Mouse (Mus musculus): Measurements from ENCODE around the gene Nup155. TPM values are rescaled to one million over a fixed set of nuclear protein-coding genes. Genes with fewer than 3 reads are reported as not detected.

Nup155 gene
- polyA plus RNA-seq, 1 experiment from 2014 or later, result 8.6 TPM

DNA sequence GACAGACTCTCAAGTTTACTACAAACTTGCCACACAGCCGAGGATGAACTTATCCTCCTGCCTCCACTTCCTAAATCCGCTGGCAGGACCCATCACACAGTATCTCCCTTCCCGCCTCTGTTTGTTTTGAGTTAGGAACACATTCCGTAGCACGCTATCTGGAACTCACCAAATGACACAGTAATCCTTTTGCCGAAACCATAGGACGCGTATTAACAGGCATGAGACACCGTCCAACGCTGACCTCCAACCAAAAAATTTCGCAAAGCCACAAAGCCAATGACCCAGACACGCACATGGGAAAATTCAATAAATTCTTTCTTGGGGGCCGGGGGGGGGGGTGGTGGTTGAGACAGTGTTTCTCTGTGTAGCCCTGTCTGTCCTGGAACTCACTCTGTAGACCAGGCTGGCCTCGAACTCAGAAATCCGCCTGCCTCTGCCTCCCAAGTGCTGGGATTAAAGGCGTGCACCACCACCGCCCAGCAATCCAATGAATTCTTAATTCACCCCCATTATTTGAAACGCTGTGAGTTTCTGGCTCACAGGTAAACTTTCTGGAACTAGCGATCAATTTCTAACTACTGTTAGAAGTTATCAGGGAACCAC, 610 bp upstream of the Nup155 start:
- ATAC-seq (replicated peaks; ENCODE audit: insufficient number of reproducible peaks, insufficient read depth, low FRiP score, low read depth), result no peak
- H3K27ac ChIP-seq, result peak overlapping the region; percentile 82
- H3K4me3 ChIP-seq, result peak overlapping the region; percentile 96
- peaks cover 12% of the 10 kb centered on the region for H3K36me3 ChIP-seq
- peak overlapping the region; percentile 86 for H3K9ac ChIP-seq
- no peaks in the 10 kb centered on the region for H3K27me3 ChIP-seq
- H3K4me1 ChIP-seq (replicated peaks), result peaks cover 19% of the 10 kb centered on the region
- H3K4me2 ChIP-seq, result peak overlapping the region; percentile 75
- no peaks in the 10 kb centered on the region for H3K9me3 ChIP-seq (replicated peaks)
- 50% methylated on average over 19 of the region's 19 CpGs for WGBS

DNA sequence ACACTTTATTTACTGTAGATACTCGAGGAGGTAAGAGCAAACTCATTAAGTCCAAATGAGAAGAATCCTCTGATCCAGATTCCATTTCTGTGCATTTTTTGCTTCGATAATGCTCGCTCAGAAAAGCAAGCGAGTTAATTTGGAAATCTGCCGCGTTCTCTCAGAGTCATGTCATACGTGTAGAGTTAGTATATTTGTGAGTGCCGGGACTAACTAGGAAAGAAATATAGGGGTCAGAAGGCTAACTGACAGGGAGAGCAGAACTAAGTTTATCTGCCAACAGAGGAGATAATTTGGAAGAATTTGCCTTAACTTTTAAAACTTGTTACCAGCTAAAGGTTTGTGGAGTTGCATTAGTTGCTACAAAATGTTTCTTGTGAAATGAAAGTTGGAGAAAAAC, 709 bp downstream of the Nup155 start:
- WGBS, result 3% methylated on average over 8 of the region's 8 CpGs
- Histone ChIP-seq H3K4me2 (peak overlapping the region; percentile 75), H3K9me3 (replicated peaks) (no peaks in the 10 kb centered on the region), H3K27me3 (no peaks in the 10 kb centered on the region), H3K36me3 (peaks cover 21% of the 10 kb centered on the region), H3K9ac (peak overlapping the region; percentile 86), H3K4me3 (peak overlapping the region; percentile 96), H3K27ac (no peak overlapping the region), H3K4me1 (replicated peaks) (peaks cover 19% of the 10 kb centered on the region)
- ATAC-seq (replicated peaks; ENCODE audit: insufficient number of reproducible peaks, insufficient read depth, low FRiP score, low read depth), result no peak

DNA sequence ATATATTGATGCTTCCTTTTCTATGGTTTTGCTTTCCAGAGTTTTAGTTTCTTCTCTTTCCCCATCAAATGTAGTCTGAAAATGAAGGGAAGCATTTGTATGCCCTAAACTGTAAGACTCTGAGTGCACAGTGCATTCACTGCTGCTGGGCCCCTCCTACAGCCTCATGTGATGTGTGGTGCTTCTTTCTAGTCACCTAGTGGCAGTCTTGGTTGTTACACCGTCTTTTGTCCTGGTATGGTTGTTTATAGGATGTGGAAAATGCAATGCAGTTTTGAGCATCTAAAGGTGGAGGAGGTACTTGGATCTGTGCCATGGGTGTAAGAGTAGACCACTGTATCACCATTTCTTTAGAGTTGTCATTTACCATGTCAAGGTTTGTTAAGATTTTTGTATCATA, 20.2 kb downstream of the Nup155 start:
- no peak for ATAC-seq (replicated peaks; ENCODE audit: insufficient number of reproducible peaks, insufficient read depth, low FRiP score, low read depth)
- 86% methylated on average over 1 of the region's 1 CpGs for WGBS
- Histone ChIP-seq H3K4me3 (no peak overlapping the region), H3K27me3 (no peaks in the 10 kb centered on the region), H3K9ac (no peak overlapping the region), H3K9me3 (replicated peaks) (no peaks in the 10 kb centered on the region), H3K4me1 (replicated peaks) (no peaks in the 10 kb centered on the region), H3K27ac (no peak overlapping the region), H3K4me2 (no peak overlapping the region), H3K36me3 (peaks cover 73% of the 10 kb centered on the region)

DNA sequence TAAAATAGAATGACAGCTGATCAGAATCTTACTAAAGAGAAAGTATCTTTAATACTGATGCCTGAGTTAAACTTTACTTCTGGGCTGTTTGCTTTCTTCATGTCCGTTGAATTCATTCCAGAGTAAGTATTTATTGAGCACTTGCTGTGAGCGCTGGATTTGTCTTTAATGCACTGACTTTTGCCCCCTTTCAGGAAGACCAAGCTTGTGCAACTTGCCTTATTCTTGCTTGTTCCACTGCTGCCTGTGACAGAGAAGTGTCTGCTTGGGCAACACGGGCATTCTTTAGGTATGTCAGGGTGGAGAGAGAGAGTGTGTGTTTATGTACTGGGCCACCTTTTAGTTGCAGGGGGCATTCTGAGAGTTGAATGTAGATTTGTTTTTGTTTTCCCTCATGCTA, 22.2 kb downstream of the Nup155 start:
- Histone ChIP-seq H3K27me3 (no peaks in the 10 kb centered on the region), H3K9ac (no peak overlapping the region), H3K9me3 (replicated peaks) (no peaks in the 10 kb centered on the region), H3K4me3 (no peak overlapping the region), H3K4me1 (replicated peaks) (no peaks in the 10 kb centered on the region), H3K27ac (no peak overlapping the region), H3K4me2 (no peak overlapping the region), H3K36me3 (peaks cover 84% of the 10 kb centered on the region)
- no peak for ATAC-seq (replicated peaks; ENCODE audit: insufficient number of reproducible peaks, insufficient read depth, low FRiP score, low read depth)
- WGBS, result 95% methylated on average over 3 of the region's 3 CpGs

DNA sequence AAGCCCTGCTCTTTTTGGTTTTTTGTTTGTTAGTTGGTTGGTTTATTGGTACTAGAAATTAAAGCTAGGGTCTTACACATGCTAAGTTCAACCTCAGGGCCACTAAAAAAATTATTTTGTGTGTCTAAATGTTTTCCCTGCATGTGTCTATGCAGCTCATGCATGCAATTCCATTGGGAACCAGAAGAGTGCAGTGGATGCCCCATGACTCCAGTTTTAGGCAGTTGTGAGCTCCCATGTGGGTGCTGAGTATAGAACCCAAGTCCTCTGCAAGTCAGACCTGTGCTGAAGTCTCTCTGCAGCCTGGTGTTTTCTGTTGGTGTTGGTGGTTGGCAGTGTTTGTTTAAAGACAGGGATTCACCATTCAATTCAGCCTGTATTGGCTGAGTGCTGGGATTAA, 22.7 kb downstream of the Nup155 start:
- H3K36me3 ChIP-seq, result peaks cover 83% of the 10 kb centered on the region
- ATAC-seq (replicated peaks; ENCODE audit: insufficient number of reproducible peaks, insufficient read depth, low FRiP score, low read depth), result no peak
- H3K27ac ChIP-seq, result no peak overlapping the region

DNA sequence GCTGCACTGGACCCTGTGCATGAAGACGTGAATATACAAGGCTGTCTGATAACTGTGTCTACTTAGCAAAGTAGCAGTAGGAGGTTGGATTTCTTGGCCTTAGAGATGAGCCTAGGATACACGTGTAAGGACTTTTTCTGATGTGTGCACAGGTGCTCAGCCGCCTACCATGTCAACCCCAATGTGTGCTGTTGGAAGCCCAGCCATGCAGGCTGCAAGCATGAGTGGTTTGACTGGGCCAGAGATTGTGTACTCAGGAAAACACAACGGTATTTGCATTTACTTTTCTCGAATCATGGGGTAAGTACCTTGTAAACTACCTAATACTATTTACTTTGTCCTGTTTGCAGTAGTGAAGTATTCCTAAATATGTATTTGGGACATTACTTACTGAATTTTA, 26.5 kb downstream of the Nup155 start:
- peaks cover 82% of the 10 kb centered on the region for H3K36me3 ChIP-seq
- 86% methylated on average over 5 of the region's 5 CpGs for WGBS

More for the DNA sequence above, 22.7 kb downstream of the Nup155 start:
- Histone ChIP-seq H3K9me3 (replicated peaks) (no peaks in the 10 kb centered on the region), H3K4me1 (replicated peaks) (no peaks in the 10 kb centered on the region), H3K9ac (no peak overlapping the region), H3K27me3 (no peaks in the 10 kb centered on the region), H3K4me3 (no peak overlapping the region), H3K4me2 (no peak overlapping the region)

DNA sequence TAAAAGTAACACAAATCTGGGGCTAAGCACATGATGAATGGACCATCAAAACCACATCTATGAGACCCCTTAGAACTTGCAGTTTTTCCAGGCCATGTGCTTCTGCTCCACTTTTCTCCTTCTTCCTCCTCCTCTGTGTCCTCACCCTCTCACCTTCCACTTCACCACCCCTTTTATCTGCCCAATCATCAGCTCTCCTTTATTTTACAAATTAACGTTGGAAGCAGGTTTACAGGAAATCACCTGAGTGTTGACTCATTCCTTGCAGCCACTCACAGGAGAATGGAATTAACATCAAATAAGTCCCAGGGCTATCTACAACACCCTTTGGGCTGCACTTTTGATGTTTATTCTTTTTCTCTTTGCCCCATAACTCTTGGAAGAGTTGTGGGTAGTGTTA, 52.8 kb downstream of the Nup155 start:
- Histone ChIP-seq H3K27ac (no peak overlapping the region), H3K4me1 (replicated peaks) (no peaks in the 10 kb centered on the region), H3K4me2 (no peak overlapping the region), H3K9me3 (replicated peaks) (no peaks in the 10 kb centered on the region), H3K4me3 (no peak overlapping the region), H3K36me3 (peaks cover 38% of the 10 kb centered on the region), H3K9ac (no peak overlapping the region), H3K27me3 (no peaks in the 10 kb centered on the region)
- WGBS, result 83% methylated on average over 1 of the region's 1 CpGs
- ATAC-seq (replicated peaks; ENCODE audit: insufficient number of reproducible peaks, insufficient read depth, low FRiP score, low read depth), result no peak

More for the DNA sequence above, 26.5 kb downstream of the Nup155 start:
- H3K27ac ChIP-seq, result no peak overlapping the region
- H3K4me1 ChIP-seq (replicated peaks), result no peaks in the 10 kb centered on the region
- H3K4me2 ChIP-seq, result no peak overlapping the region
- no peak overlapping the region for H3K4me3 ChIP-seq
- no peak overlapping the region for H3K9ac ChIP-seq
- no peaks in the 10 kb centered on the region for H3K27me3 ChIP-seq
- ATAC-seq (replicated peaks; ENCODE audit: insufficient number of reproducible peaks, insufficient read depth, low FRiP score, low read depth), result no peak
- H3K9me3 ChIP-seq (replicated peaks), result no peaks in the 10 kb centered on the region

DNA sequence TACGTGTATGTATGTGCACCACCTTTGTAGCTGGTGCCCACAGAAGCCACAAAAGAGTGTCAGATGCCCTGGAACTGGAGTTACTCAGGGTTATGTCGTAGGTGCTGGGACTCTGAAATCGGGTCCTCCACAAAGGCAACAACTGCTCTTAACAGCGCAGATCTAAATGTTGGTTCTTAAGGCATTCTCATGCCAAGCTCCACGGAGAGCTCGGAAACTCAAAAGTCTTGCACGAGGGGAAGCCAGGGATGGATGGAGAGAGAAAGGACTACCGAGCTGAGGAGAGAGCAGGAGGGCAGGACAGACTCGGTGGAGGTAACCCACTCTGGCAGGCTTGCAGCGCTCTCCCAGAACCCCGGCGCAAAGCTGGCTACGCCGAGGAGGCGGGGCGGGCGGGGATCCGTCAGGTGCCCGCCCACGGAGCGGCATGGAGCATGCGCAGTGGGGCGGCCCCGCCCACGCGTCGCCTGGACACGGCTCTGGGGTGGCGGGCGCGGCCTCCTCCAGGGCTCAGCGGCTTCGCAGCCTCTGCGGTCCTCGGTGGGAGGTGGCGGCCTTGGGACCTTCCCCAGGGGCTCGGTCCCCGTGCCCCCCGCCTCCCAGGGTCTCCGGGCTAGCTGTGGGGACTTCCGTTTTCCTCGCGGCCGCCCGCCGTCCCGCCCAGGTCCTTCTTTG, 59.7 kb downstream of the Nup155 start, which contains the start of gene Cplane1:
Gene Cplane1 (plus strand): TSS at position 516 of the 675 bp plus-strand sequence.
- Histone ChIP-seq H3K9me3 (replicated peaks) (no peaks in the 10 kb centered on the region), H3K4me2 (peak within 1 kb of the TSS; percentile 64), H3K27me3 (no peaks in the 10 kb centered on the region), H3K36me3 (peaks cover 9% of the 10 kb centered on the region; the same call in 1 of the 2 replicates), H3K4me3 (peak within 1 kb of the TSS; percentile 86), H3K27ac (peak within 1 kb of the TSS; percentile 67), H3K4me1 (replicated peaks) (no peaks in the 10 kb centered on the region), H3K9ac (peak within 1 kb of the TSS; percentile 78)
- ATAC-seq (replicated peaks; ENCODE audit: insufficient number of reproducible peaks, insufficient read depth, low FRiP score, low read depth), result peak; percentile 99
- WGBS, result under 1% methylated on average over 40 of the region's 47 CpGs

DNA sequence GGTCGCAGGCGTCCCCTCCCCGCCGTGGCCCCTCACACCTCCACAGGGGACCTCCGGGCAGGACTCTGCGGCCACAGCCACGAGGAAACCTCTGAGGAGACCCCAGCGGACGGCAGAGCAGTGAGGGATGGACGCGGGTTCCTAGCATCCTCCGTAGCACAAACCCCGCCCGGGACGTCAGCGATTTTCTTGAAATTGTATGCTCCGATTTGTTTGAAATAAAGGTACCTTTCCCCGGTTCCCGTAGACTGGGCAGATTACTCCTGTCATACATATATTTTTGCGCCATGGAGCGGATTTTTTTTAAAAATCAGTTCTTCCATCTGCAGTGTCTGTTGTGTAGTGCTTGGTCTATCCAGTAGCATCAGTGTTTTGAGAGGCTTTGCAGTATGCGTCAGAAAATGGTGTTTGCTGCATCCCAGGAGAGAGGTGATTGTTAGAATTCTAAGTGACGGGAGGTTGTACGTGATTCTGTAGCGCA, 60.2 kb downstream of the Nup155 start:
- no peaks in the 10 kb centered on the region for H3K4me1 ChIP-seq (replicated peaks)
- peak overlapping the region; percentile 86 for H3K4me3 ChIP-seq
- H3K27me3 ChIP-seq, result no peaks in the 10 kb centered on the region
- ATAC-seq (replicated peaks; ENCODE audit: insufficient number of reproducible peaks, insufficient read depth, low FRiP score, low read depth), result peak; percentile 76
- peak overlapping the region; percentile 78 for H3K9ac ChIP-seq
- under 1% methylated on average over 25 of the region's 25 CpGs for WGBS
- peaks cover 9% of the 10 kb centered on the region for H3K36me3 ChIP-seq
- no peaks in the 10 kb centered on the region for H3K9me3 ChIP-seq (replicated peaks)
- peak overlapping the region; percentile 64 for H3K4me2 ChIP-seq
- peak overlapping the region; percentile 67 for H3K27ac ChIP-seq

DNA sequence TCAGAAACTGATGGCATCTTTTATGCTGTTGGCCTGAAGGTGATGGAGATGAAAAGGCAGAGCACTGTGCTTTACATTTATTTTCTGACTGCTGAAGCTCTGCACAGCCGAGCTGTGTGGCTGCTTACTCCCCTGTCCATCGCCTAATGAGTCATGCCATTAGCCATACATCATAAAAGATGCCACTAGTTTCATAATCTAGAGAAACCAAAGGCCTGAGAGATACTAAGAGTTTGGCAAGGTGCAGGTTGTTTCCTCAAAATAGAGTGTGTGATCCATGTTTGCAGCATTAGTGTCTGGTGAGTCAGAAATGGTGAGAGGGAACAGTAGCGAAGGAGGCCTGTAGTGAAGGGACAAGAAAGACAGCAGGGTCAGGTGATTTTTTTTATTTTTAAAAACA, 80.5 kb downstream of the Nup155 start:
- ATAC-seq (replicated peaks; ENCODE audit: insufficient number of reproducible peaks, insufficient read depth, low FRiP score, low read depth), result no peak
- WGBS, result 89% methylated on average over 3 of the region's 3 CpGs
- Histone ChIP-seq H3K27me3 (no peaks in the 10 kb centered on the region), H3K4me2 (no peak overlapping the region), H3K27ac (no peak overlapping the region), H3K4me3 (no peak overlapping the region), H3K4me1 (replicated peaks) (no peaks in the 10 kb centered on the region), H3K36me3 (peaks cover 34% of the 10 kb centered on the region), H3K9me3 (replicated peaks) (no peaks in the 10 kb centered on the region), H3K9ac (no peak overlapping the region)

DNA sequence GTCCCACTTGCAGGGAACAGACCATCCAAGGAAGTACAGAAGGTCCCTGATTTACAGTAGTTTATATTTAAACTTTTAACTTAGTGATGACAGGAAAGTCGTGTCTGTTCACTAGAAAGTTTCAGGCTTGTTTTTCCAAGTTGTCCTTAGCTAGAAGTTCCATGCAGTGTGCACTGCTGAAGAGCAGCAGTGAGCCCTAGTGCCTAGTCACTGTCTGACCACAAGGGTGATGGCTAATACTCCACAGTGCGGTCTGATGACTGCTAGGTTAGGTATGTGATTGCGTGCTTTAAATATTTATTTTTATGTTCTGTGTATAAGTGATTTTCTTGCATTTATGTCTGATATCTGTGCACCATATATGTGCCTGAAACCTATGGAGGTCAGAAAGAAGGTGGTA, 81.4 kb downstream of the Nup155 start:
- Histone ChIP-seq H3K4me2 (no peak overlapping the region), H3K27ac (no peak overlapping the region), H3K9me3 (replicated peaks) (no peaks in the 10 kb centered on the region), H3K27me3 (no peaks in the 10 kb centered on the region), H3K4me1 (replicated peaks) (no peaks in the 10 kb centered on the region), H3K36me3 (peaks cover 41% of the 10 kb centered on the region), H3K4me3 (no peak overlapping the region), H3K9ac (no peak overlapping the region)
- no peak for ATAC-seq (replicated peaks; ENCODE audit: insufficient number of reproducible peaks, insufficient read depth, low FRiP score, low read depth)
- 83% methylated on average over 3 of the region's 3 CpGs for WGBS

DNA sequence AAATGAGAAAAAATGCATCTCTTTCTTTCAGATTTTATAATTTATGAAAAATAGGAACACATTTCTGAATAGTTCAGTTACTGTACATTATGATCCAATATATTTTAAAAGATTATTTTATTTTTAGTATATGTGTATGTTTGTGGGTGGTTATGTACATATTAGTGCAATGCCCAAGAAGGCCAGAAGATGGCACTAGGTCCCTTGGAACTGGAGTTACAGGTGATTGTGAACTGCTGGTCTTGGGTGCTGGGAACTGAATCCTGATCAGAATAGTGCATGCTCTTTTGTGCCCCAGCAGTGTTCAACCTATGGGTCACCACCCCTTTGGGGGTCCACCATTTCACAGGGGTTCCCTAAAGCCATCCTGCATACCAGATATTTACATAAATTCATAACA, 91.2 kb downstream of the Nup155 start:
- Histone ChIP-seq H3K4me3 (no peak overlapping the region), H3K36me3 (peaks cover 62% of the 10 kb centered on the region), H3K27me3 (no peaks in the 10 kb centered on the region), H3K4me1 (replicated peaks) (no peaks in the 10 kb centered on the region), H3K27ac (no peak overlapping the region), H3K9ac (no peak overlapping the region), H3K4me2 (no peak overlapping the region), H3K9me3 (replicated peaks) (no peaks in the 10 kb centered on the region)
- no peak for ATAC-seq (replicated peaks; ENCODE audit: insufficient number of reproducible peaks, insufficient read depth, low FRiP score, low read depth)
